Mouse (Mus musculus): ENCODE data around the gene Runx1.

Gene Runx1

GRCm38 (mm10) chr16:92790601-92791000, 35.3 kb downstream of the Runx1 start:
- no peak for DNase-seq

- no peak for DNase-seq
These were observed 36.1 kb downstream of the Runx1 start for GRCm38 (mm10) chr16:92789840-92790239.

- no peak for DNase-seq
These were observed 37.5 kb downstream of the Runx1 start for GRCm38 (mm10) chr16:92788446-92788845.

- DNase-seq: no peak
These were observed 39.0 kb downstream of the Runx1 start for GRCm38 (mm10) chr16:92786883-92787321.

- DNase-seq: no peak
These were observed 39.6 kb downstream of the Runx1 start for GRCm38 (mm10) chr16:92786276-92786882.

GRCm38 (mm10) chr16:92783651-92784131, 42.3 kb downstream of the Runx1 start:
- no peak for DNase-seq

GRCm38 (mm10) chr16:92782408-92782807, 43.5 kb downstream of the Runx1 start:
- DNase-seq: no peak

GRCm38 (mm10) chr16:92779896-92780435, 46.0 kb downstream of the Runx1 start:
- DNase-seq: no peak

- no peak for DNase-seq
These were observed 46.8 kb downstream of the Runx1 start for GRCm38 (mm10) chr16:92779175-92779574.

- no peak for DNase-seq
These were observed 47.7 kb downstream of the Runx1 start for GRCm38 (mm10) chr16:92778096-92778780.

- no peak for DNase-seq
These were observed 58.1 kb downstream of the Runx1 start for GRCm38 (mm10) chr16:92767862-92768261.

- DNase-seq: no peak
These were observed 58.5 kb downstream of the Runx1 start for GRCm38 (mm10) chr16:92767423-92767822.

GRCm38 (mm10) chr16:92764741-92765396, 61.1 kb downstream of the Runx1 start:
- DNase-seq: no peak

GRCm38 (mm10) chr16:92763666-92764065, 62.3 kb downstream of the Runx1 start:
- no peak for DNase-seq

GRCm38 (mm10) chr16:92761968-92762521, 63.9 kb downstream of the Runx1 start:
- no peak for DNase-seq

- DNase-seq: no peak
These were observed 65.9 kb downstream of the Runx1 start for GRCm38 (mm10) chr16:92760091-92760490.

- DNase-seq: no peak
These were observed 68.4 kb downstream of the Runx1 start for GRCm38 (mm10) chr16:92757564-92757963.

- DNase-seq: no peak
These were observed 72.0 kb downstream of the Runx1 start for GRCm38 (mm10) chr16:92753944-92754343.

- DNase-seq: no peak
These were observed 72.8 kb downstream of the Runx1 start for GRCm38 (mm10) chr16:92753139-92753538.

- no peak for DNase-seq
These were observed 77.7 kb downstream of the Runx1 start for GRCm38 (mm10) chr16:92748272-92748671.

GRCm38 (mm10) chr16:92747062-92747461, 78.9 kb downstream of the Runx1 start:
- DNase-seq: no peak

GRCm38 (mm10) chr16:92745239-92745638, 80.7 kb downstream of the Runx1 start:
- DNase-seq: no peak

GRCm38 (mm10) chr16:92744172-92744777, 81.7 kb downstream of the Runx1 start:
- no peak for DNase-seq

Data from right cerebral cortex, postnatal 25 days (tissue).